Mouse (Mus musculus): ENCODE data around the gene Gm11111.
"Not testable (repeated sequence)": the region's sequence is repeated elsewhere in the genome, so short reads cannot be mapped to it uniquely, and the experiment has no call there.

Gene Gm11111

GRCm38 (mm10) chr5:98569029-98569513 is 16.6 kb downstream of the Gm11111 start:
- no peak for DNase-seq (ENCODE audit: low read depth, low spot score)
- Histone ChIP-seq H3K27me3 (ENCODE audit: control insufficient read depth, insufficient read depth, low read length, poor library complexity, severe bottlenecking) (no peaks in the 10 kb centered on the region), H3K36me3 (ENCODE audit: control insufficient read depth, insufficient read depth, low read length, poor library complexity, severe bottlenecking) (no peaks in the 10 kb centered on the region)

GRCm38 (mm10) chr5:98572392-98572791 is 19.9 kb downstream of the Gm11111 start:
- Histone ChIP-seq H3K36me3 (ENCODE audit: control insufficient read depth, insufficient read depth, low read length, poor library complexity, severe bottlenecking) (no peaks in the 10 kb centered on the region), H3K27me3 (ENCODE audit: control insufficient read depth, insufficient read depth, low read length, poor library complexity, severe bottlenecking) (no peaks in the 10 kb centered on the region)
- no peak for DNase-seq (ENCODE audit: low read depth, low spot score)

DNA sequence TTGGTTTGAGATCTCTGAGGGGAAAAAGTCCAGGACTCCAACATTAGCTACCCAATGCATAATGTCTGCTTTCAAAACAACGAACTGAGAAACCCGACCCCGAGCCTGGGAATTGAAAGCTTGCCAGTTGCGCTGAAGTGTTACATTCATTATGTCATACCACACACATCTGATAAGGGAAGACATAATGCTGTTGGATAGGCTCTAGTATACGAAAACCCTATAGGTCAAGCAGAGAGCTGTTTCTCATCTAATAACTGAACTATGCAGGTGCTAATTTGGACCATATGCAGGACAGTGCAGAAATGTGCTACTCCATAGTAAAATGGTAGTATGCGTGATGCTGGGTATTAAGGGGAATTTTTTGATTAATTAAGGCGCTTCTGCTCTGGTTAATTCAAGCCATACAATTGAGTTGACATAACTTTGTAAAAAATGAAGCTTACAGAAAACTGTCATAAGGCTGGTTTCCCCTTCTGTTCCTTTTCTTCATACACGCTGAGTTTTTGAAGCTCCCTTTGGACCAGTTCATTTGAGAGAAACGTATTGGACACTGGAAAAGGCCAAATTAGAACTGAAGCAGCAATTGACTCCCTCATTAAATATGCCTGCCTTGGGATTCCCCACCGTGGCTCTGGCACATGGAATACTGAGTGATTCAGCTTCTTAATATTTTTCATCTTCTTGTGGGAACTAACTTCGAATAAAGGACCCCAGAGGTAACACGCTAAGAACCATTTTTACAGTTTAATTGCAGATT is 22.4 kb downstream of the Gm11111 start:
- no peak for DNase-seq (ENCODE audit: low read depth, low spot score)
- no peaks in the 10 kb centered on the region for H3K27me3 ChIP-seq (ENCODE audit: control insufficient read depth, insufficient read depth, low read length, poor library complexity, severe bottlenecking)
- H3K36me3 ChIP-seq (ENCODE audit: control insufficient read depth, insufficient read depth, low read length, poor library complexity, severe bottlenecking), result no peaks in the 10 kb centered on the region

GRCm38 (mm10) chr5:98575471-98575834 is 23.0 kb downstream of the Gm11111 start:
- Histone ChIP-seq H3K27me3 (ENCODE audit: control insufficient read depth, insufficient read depth, low read length, poor library complexity, severe bottlenecking) (no peaks in the 10 kb centered on the region), H3K36me3 (ENCODE audit: control insufficient read depth, insufficient read depth, low read length, poor library complexity, severe bottlenecking) (no peaks in the 10 kb centered on the region)
- no peak for DNase-seq (ENCODE audit: low read depth, low spot score)

DNA sequence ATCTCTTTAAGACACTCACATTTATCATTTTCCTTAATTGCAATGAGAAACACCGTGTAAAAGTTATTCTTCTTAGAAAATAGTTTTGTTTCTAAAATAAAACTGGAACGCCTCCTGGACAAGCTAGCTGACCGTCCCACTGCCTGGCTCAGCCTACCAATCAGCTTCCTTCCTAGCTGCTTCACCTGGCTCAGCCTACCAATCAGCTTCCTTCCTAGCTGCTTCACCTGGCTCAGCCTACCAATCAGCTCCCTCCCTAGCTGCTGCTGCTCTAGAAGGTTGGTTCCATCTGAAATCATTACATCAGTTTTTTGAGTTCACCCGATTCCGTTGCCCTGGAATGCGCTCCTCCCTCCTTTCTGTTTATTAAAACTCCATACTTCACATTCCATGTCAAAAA is 24.0 kb downstream of the Gm11111 start:
- not testable (repeated sequence) for H3K36me3 ChIP-seq (ENCODE audit: control insufficient read depth, insufficient read depth, low read length, poor library complexity, severe bottlenecking); H3K27me3 ChIP-seq (ENCODE audit: control insufficient read depth, insufficient read depth, low read length, poor library complexity, severe bottlenecking); DNase-seq (ENCODE audit: low read depth, low spot score)

GRCm38 (mm10) chr5:98578398-98578797 is 25.9 kb downstream of the Gm11111 start:
- DNase-seq (ENCODE audit: low read depth, low spot score), result no peak
- Histone ChIP-seq H3K36me3 (ENCODE audit: control insufficient read depth, insufficient read depth, low read length, poor library complexity, severe bottlenecking) (no peaks in the 10 kb centered on the region), H3K27me3 (ENCODE audit: control insufficient read depth, insufficient read depth, low read length, poor library complexity, severe bottlenecking) (no peaks in the 10 kb centered on the region)

GRCm38 (mm10) chr5:98580811-98581210 is 28.3 kb downstream of the Gm11111 start:
- Histone ChIP-seq H3K36me3 (ENCODE audit: control insufficient read depth, insufficient read depth, low read length, poor library complexity, severe bottlenecking) (no peaks in the 10 kb centered on the region), H3K27me3 (ENCODE audit: control insufficient read depth, insufficient read depth, low read length, poor library complexity, severe bottlenecking) (no peaks in the 10 kb centered on the region)
- DNase-seq (ENCODE audit: low read depth, low spot score), result no peak

DNA sequence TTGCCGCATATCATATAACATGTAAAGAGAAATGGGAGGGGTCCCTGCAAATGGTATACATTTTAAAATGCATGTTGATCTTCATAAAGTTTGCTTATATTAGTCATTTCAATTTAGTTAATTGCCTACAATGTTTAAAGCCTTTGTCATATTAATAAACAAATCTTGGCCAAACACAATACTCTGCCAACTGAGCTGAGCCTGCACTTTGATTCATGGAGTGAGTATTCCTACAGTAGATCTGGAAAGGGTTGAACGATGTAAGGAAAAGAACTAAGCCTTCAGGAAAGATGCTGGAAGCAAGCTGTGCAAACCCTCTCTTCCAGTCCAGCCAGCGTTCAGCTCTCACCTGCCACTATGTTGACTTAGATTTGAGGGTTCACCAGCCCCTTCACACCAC is 29.6 kb downstream of the Gm11111 start:
- H3K36me3 ChIP-seq (ENCODE audit: control insufficient read depth, insufficient read depth, low read length, poor library complexity, severe bottlenecking), result no peaks in the 10 kb centered on the region
- no peak for DNase-seq (ENCODE audit: low read depth, low spot score)
- no peaks in the 10 kb centered on the region for H3K27me3 ChIP-seq (ENCODE audit: control insufficient read depth, insufficient read depth, low read length, poor library complexity, severe bottlenecking)

- H3K27me3 ChIP-seq (ENCODE audit: control insufficient read depth, insufficient read depth, low read length, poor library complexity, severe bottlenecking), result no peaks in the 10 kb centered on the region
- H3K36me3 ChIP-seq (ENCODE audit: control insufficient read depth, insufficient read depth, low read length, poor library complexity, severe bottlenecking), result no peaks in the 10 kb centered on the region
- no peak for DNase-seq (ENCODE audit: low read depth, low spot score)
These were observed 33.4 kb downstream of the Gm11111 start for GRCm38 (mm10) chr5:98585915-98586314.

Measured in splenic B cell, adult 2 months (primary cell).